Mouse (Mus musculus): ENCODE results near the gene Gm20518. TPM values are rescaled to one million over a fixed set of nuclear protein-coding genes. Genes with fewer than 3 reads are reported as not detected.
A peak's percentile ranks its signal among the peaks of the same experiment; 100 is the strongest.

Gene Gm20518
- polyA plus RNA-seq, 2 experiments, result 0.25 TPM; not detected in 1

DNA sequence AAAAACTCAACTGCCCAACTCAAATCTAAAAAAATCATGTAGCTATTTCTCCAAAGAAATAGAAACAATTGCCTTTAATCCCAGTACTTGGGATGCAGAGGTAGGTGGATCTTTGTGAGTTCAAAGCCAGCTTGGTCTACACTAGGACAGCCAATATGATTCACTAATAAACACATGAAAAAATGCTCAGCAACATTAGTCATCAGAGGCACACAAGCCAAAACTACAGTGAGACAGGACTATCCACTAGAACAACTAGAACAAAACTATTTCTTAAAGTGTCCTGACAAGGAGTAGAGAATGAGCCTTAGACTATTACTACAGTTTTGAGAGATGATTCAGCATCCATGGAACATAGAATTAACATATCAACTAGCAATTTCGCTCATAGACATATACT lies 15.4 kb downstream of the Gm20518 start:
- ATAC-seq (ENCODE audit: insufficient read depth), result no peak
- H3K9me3 ChIP-seq (ENCODE audit: control insufficient read depth, low read length), result no peaks in the 10 kb centered on the region; the same call in 1 of the 2 replicates
- no peak overlapping the region for H3K4me3 ChIP-seq (ENCODE audit: insufficient read depth in 1 of 2, low read depth in 2 of 2, low read length in 2 of 2)
- WGBS (ENCODE audit: insufficient replicate concordance), result 74% methylated on average over 1 of the region's 1 CpGs
- no peak overlapping the region for H3K9ac ChIP-seq (replicated peaks)
- no peak for DNase-seq (ENCODE audit: low read depth in 3 of 3, low spot score in 3 of 3)
- no peak overlapping the region for H3K4me2 ChIP-seq (ENCODE audit: low read depth)
- H3K4me1 ChIP-seq (replicated peaks; ENCODE audit: control insufficient read depth in 2 of 2, insufficient read depth in 2 of 2, low read length in 1 of 2), result peaks cover 24 to 25% of the 10 kb centered on the region in 2 experiments
- H3K27ac ChIP-seq, result no peak overlapping the region
- TF ChIP-seq CTCF (IDR thresholded peaks at IDR 0.05; ENCODE audit: low read depth), result no peak
- H3K36me3 ChIP-seq (replicated peaks; ENCODE audit: control insufficient read depth, insufficient read depth, low read depth), result no peaks in the 10 kb centered on the region
- H3K27me3 ChIP-seq (ENCODE audit: control insufficient read depth, insufficient read depth, low read length), result no peaks in the 10 kb centered on the region

DNA sequence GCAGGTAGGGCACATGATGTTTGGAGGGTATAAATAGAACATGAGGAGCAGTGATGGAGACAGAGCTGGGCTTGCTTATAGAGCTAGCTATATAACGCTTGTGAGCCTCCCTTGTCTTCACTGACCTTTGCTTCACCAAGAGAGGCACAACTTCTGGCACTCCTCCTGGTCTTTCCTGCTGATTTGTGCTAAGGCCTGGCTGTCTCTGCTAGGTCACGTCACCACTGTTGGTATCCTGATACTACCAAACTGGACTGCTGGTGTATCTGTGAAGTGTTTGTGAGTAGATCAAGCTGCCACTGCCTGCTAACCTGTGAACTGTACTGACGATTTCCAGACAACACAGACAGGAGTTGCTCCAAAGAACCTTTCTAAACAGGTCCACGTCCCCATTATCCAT lies 16.3 kb downstream of the Gm20518 start:
- Histone ChIP-seq H3K4me3 (ENCODE audit: insufficient read depth in 1 of 2, low read depth in 2 of 2, low read length in 2 of 2) (no peak overlapping the region), H3K27ac (no peak overlapping the region), H3K9me3 (ENCODE audit: control insufficient read depth, low read length) (no peaks in the 10 kb centered on the region; the same call in 1 of the 2 replicates), H3K36me3 (replicated peaks; ENCODE audit: control insufficient read depth, insufficient read depth, low read depth) (no peaks in the 10 kb centered on the region; the same call in 1 of the 2 replicates), H3K4me2 (ENCODE audit: low read depth) (no peak overlapping the region), H3K27me3 (ENCODE audit: control insufficient read depth, insufficient read depth, low read length) (no peaks in the 10 kb centered on the region), H3K4me1 (replicated peaks; ENCODE audit: control insufficient read depth in 2 of 2, insufficient read depth in 2 of 2, low read length in 1 of 2) (peaks cover 28 to 30% of the 10 kb centered on the region in 2 experiments), H3K9ac (replicated peaks) (no peak overlapping the region)
- TF ChIP-seq EP300 (IDR thresholded peaks at IDR 0.05; ENCODE audit: low read depth), result no peak
- TF ChIP-seq CTCF (IDR thresholded peaks at IDR 0.05; ENCODE audit: low read depth), result no peak
- DNase-seq (ENCODE audit: low read depth in 3 of 3, low spot score in 3 of 3) (no peak), ATAC-seq (ENCODE audit: insufficient read depth) (no peak)
- 75% methylated on average over 4 of the region's 4 CpGs for WGBS (ENCODE audit: insufficient replicate concordance)

DNA sequence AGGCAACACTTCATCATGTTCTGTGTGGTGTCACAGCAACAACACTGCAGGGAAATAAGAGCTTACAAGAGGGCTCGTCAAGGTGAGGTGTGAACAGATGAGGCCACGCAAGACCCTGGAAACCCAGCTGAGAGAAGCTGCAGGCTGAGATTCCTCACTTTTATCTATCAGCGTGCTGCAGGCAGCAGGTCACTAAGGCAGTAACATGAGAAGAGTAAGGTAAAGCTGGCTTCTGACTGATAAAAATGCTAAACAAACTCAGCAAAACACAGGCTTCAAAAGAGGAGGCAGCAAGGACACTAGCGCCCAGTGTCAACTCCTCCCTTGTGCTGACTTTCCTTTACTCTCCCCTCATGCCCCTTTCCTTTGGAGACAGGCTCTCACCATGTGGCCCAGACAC lies 18.5 kb downstream of the Gm20518 start:
- Histone ChIP-seq H3K27me3 (ENCODE audit: control insufficient read depth, insufficient read depth, low read length) (no peaks in the 10 kb centered on the region), H3K4me1 (replicated peaks; ENCODE audit: control insufficient read depth in 2 of 2, insufficient read depth in 2 of 2, low read length in 1 of 2) (peaks cover 28 to 31% of the 10 kb centered on the region in 2 experiments), H3K36me3 (replicated peaks; ENCODE audit: control insufficient read depth, insufficient read depth, low read depth) (no peaks in the 10 kb centered on the region; the same call in 1 of the 2 replicates), H3K27ac (no peak overlapping the region), H3K4me3 (ENCODE audit: insufficient read depth in 1 of 2, low read depth in 2 of 2, low read length in 2 of 2) (no peak overlapping the region), H3K9me3 (ENCODE audit: control insufficient read depth, low read length) (no peaks in the 10 kb centered on the region), H3K9ac (replicated peaks) (no peak overlapping the region), H3K4me2 (ENCODE audit: low read depth) (no peak overlapping the region)
- peak in 1 of 3 experiments; percentile 17 for DNase-seq (ENCODE audit: low read depth in 3 of 3, low spot score in 3 of 3)
- WGBS (ENCODE audit: insufficient replicate concordance), result 12% methylated on average over 4 of the region's 4 CpGs
- peak; percentile 54 for ATAC-seq (ENCODE audit: insufficient read depth)
- TF ChIP-seq EP300 (IDR thresholded peaks at IDR 0.05; ENCODE audit: low read depth) (peak; percentile 55; the same call in 1 of the 2 replicates), CTCF (IDR thresholded peaks at IDR 0.05; ENCODE audit: low read depth) (no peak)

DNA sequence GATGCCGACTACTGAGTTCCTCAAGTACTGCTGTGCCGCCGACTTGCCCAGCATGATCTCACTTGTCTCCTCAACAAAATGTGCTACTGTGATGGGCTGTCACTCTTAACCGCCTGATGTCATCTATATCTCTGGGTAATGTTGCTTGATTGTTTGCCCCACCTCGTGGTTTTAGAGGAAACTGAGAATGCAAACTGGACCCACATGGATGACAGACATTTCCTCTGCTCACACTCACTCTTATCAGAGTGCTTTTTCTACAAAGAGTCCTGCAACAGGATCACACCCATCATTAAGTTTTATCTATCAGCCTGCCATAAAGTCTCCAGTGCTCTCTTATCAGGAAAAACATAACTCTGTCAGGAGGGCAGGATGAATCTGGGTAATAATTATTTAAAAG lies 20.2 kb downstream of the Gm20518 start:
- WGBS (ENCODE audit: insufficient replicate concordance), result 14% methylated on average over 5 of the region's 5 CpGs
- Histone ChIP-seq H3K36me3 (replicated peaks; ENCODE audit: control insufficient read depth, insufficient read depth, low read depth) (no peaks in the 10 kb centered on the region; the same call in 1 of the 2 replicates), H3K4me2 (ENCODE audit: low read depth) (no peak overlapping the region), H3K9me3 (ENCODE audit: control insufficient read depth, low read length) (no peaks in the 10 kb centered on the region), H3K27ac (no peak overlapping the region), H3K4me1 (replicated peaks; ENCODE audit: control insufficient read depth in 2 of 2, insufficient read depth in 2 of 2, low read length in 1 of 2) (peaks cover 28 to 32% of the 10 kb centered on the region in 2 experiments), H3K4me3 (ENCODE audit: insufficient read depth in 1 of 2, low read depth in 2 of 2, low read length in 2 of 2) (no peak overlapping the region), H3K9ac (replicated peaks) (no peak overlapping the region), H3K27me3 (ENCODE audit: control insufficient read depth, insufficient read depth, low read length) (no peaks in the 10 kb centered on the region)
- TF ChIP-seq EP300 (IDR thresholded peaks at IDR 0.05; ENCODE audit: low read depth) (0 out of 2 replicates have a peak, but pooled peaks have one; percentile 51), CTCF (IDR thresholded peaks at IDR 0.05; ENCODE audit: low read depth) (no peak)
- ATAC-seq (ENCODE audit: insufficient read depth) (peak; percentile 70; the same call in 1 of the 2 replicates), DNase-seq (ENCODE audit: low read depth in 3 of 3, low spot score in 3 of 3) (peak in 2 of 3 experiments; percentile 41 to 56)

DNA sequence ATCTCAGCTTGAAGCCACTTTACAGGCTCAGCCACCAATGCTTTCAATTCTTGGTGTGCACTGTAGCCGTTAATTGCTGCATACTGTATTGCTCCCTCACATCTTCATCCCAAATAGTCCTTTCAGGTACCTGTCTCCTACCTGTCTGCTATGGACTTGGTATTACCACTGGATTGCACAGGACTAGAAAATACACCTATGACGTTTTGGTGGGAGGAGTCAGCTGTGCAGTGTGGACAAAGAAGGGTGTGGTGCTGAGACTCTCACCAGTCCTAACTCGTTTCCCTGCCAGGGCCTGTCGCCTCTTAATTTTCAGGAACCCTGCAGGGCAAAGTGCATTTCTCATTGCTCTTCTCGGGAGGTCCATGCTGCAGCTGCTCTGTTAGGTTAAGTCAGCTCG lies 25.7 kb downstream of the Gm20518 start:
- 53% methylated on average over 6 of the region's 6 CpGs for WGBS (ENCODE audit: insufficient replicate concordance)
- H3K9ac ChIP-seq (replicated peaks), result no peak overlapping the region

More for the DNA sequence above, 25.7 kb downstream of the Gm20518 start:
- no peak for DNase-seq (ENCODE audit: low read depth in 3 of 3, low spot score in 3 of 3)
- TF ChIP-seq CTCF (IDR thresholded peaks at IDR 0.05; ENCODE audit: low read depth) (no peak), EP300 (IDR thresholded peaks at IDR 0.05; ENCODE audit: low read depth) (no peak)
- H3K4me1 ChIP-seq (replicated peaks; ENCODE audit: control insufficient read depth in 2 of 2, insufficient read depth in 2 of 2, low read length in 1 of 2), result peaks cover under 1 to 5% of the 10 kb centered on the region in 2 experiments; a peak in 3 of 4 replicates
- no peaks in the 10 kb centered on the region; the same call in 1 of the 2 replicates for H3K36me3 ChIP-seq (replicated peaks; ENCODE audit: control insufficient read depth, insufficient read depth, low read depth)
- no peak overlapping the region for H3K27ac ChIP-seq
- ATAC-seq (ENCODE audit: insufficient read depth), result no peak
- no peak overlapping the region for H3K4me2 ChIP-seq (ENCODE audit: low read depth)
- no peaks in the 10 kb centered on the region for H3K27me3 ChIP-seq (ENCODE audit: control insufficient read depth, insufficient read depth, low read length)
- H3K4me3 ChIP-seq (ENCODE audit: insufficient read depth in 1 of 2, low read depth in 2 of 2, low read length in 2 of 2), result no peak overlapping the region
- no peaks in the 10 kb centered on the region for H3K9me3 ChIP-seq (ENCODE audit: control insufficient read depth, low read length)

All from liver, embryonic 14.5 days (tissue).